Mouse (Mus musculus) c-Kit-positive CD71-positive TER-119-positive erythroid progenitor cells, embryonic 14.5 days (primary cell): Measurements from ENCODE around the gene Lmbr1l.
"Not testable (repeated sequence)": the region's sequence is repeated elsewhere in the genome, so short reads cannot be mapped to it uniquely, and the experiment has no call there.

Experiments used
- DNase-seq: peaks from one replicate; pipeline ENCODE4 v3.0.0-alpha.2; 2013; ENCODE audit warnings: low spot score

The Lmbr1l gene

GRCm38 (mm10) chr15:98917538-98918498 lies at the start of gene Lmbr1l:
Gene Lmbr1l (minus strand): TSS chr15:98918231.
- DNase-seq: peak; percentile 97

GRCm38 (mm10) chr15:98959531-98959930 lies 41.5 kb upstream of the Lmbr1l start:
- DNase-seq: no peak

GRCm38 (mm10) chr15:98958901-98959420 lies 40.9 kb upstream of the Lmbr1l start:
- DNase-seq: no peak

GRCm38 (mm10) chr15:98957475-98957874 lies 39.4 kb upstream of the Lmbr1l start:
- no peak for DNase-seq

- DNase-seq: no peak
These were observed 38.0 kb upstream of the Lmbr1l start for GRCm38 (mm10) chr15:98956000-98956399.

- no peak for DNase-seq
These were observed 37.3 kb upstream of the Lmbr1l start for GRCm38 (mm10) chr15:98955324-98955723.

GRCm38 (mm10) chr15:98954425-98955253 lies 36.6 kb upstream of the Lmbr1l start:
- DNase-seq: no peak

- peak; percentile 41 for DNase-seq
These were observed 35.6 kb upstream of the Lmbr1l start, which contains the start of the genes Gm49450 and Tuba1a for GRCm38 (mm10) chr15:98953401-98954356. Gene Gm49450 (minus strand): TSS chr15:98953551. Gene Tuba1a (minus strand): TSS chr15:98953703.

GRCm38 (mm10) chr15:98952751-98953400 lies 34.8 kb upstream of the Lmbr1l start:
- DNase-seq: peak; percentile 49

- no peak for DNase-seq
These were observed 34.0 kb upstream of the Lmbr1l start for GRCm38 (mm10) chr15:98952063-98952455.

GRCm38 (mm10) chr15:98951122-98952062 lies 33.4 kb upstream of the Lmbr1l start:
- not testable (repeated sequence) for DNase-seq

- no peak for DNase-seq
These were observed 31.5 kb upstream of the Lmbr1l start for GRCm38 (mm10) chr15:98949607-98949892.

- no peak for DNase-seq
These were observed 31.0 kb upstream of the Lmbr1l start for GRCm38 (mm10) chr15:98948857-98949606.

GRCm38 (mm10) chr15:98948382-98948781 lies 30.4 kb upstream of the Lmbr1l start:
- no peak for DNase-seq

- DNase-seq: no peak
These were observed 29.9 kb upstream of the Lmbr1l start for GRCm38 (mm10) chr15:98947884-98948283.

GRCm38 (mm10) chr15:98943133-98943532 lies 25.1 kb upstream of the Lmbr1l start:
- DNase-seq: no peak

GRCm38 (mm10) chr15:98942081-98942480 lies 24.1 kb upstream of the Lmbr1l start:
- DNase-seq: no peak

GRCm38 (mm10) chr15:98941539-98941938 lies 23.5 kb upstream of the Lmbr1l start:
- DNase-seq: no peak

GRCm38 (mm10) chr15:98940816-98941215 lies 22.8 kb upstream of the Lmbr1l start:
- DNase-seq: no peak
